Mouse (Mus musculus) heart, adult 2 months (tissue): ENCODE results near the gene Tnik.

Experiments
- CTCF ChIP-seq: fragments of 200-600 bp; IDR thresholded peaks from 2 replicates; pipeline ENCODE4 v1.8.1; 2022; ENCODE audit warnings: antibody characterized with exemption, mild to moderate bottlenecking, moderate library complexity
- EP300 ChIP-seq: fragments of 200-500 bp; IDR thresholded peaks from 2 replicates; pipeline ENCODE4 v1.6.1; 2011; ENCODE audit warnings: low read depth, low read length, control low read depth; ENCODE audit not compliant: insufficient read depth
- POLR2A ChIP-seq: fragments of 200-500 bp; IDR thresholded peaks from 2 replicates; pipeline ENCODE4 v1.6.1; 2011; ENCODE audit warnings: mild to moderate bottlenecking, low read depth, low read length, control low read depth; ENCODE audit not compliant: insufficient read depth

- no peak for TF ChIP-seq CTCF
- TF ChIP-seq POLR2A, result no peak
- no peak for TF ChIP-seq EP300
Measured at GRCm38 (mm10) chr3:28368746-28369145, 105.7 kb downstream of the Tnik start.
